Mouse (Mus musculus) stomach, embryonic 14.5 days (tissue): ENCODE results near the gene Abo. TPM values are rescaled to one million over a fixed set of nuclear protein-coding genes. Genes with fewer than 3 reads are reported as not detected.

Experiments
- ATAC-seq: fragments of 200-750 bp; cut with Nextera tagmentation; 2 replicates; pipeline ENCODE4 v1.8.0; 2017; ENCODE audit warnings: low read depth, moderate TSS enrichment; ENCODE audit not compliant: insufficient number of reproducible peaks, insufficient read depth, low FRiP score
- H3K27ac ChIP-seq: fragments of 300-500 bp; sonication (generic); 2 replicates; pipeline ENCODE4 v1.5.1; 2014; ENCODE audit warnings: mild to moderate bottlenecking, low read length, moderate library complexity, mixed read lengths
- H3K27me3 ChIP-seq: fragments of 300-500 bp; sonication (generic); 2 replicates; pipeline ENCODE4 v1.6.1; 2014; ENCODE audit warnings: low read length, control low read depth, mixed read lengths; ENCODE audit not compliant: control insufficient read depth, insufficient read depth
- H3K36me3 ChIP-seq: fragments of 300-500 bp; sonication (generic); 2 replicates; pipeline ENCODE4 v1.6.1; 2014; ENCODE audit warnings: mild to moderate bottlenecking, control low read depth, low read length, moderate library complexity, mixed read lengths; ENCODE audit not compliant: control insufficient read depth, insufficient read depth
- H3K4me1 ChIP-seq: fragments of 300-500 bp; sonication (generic); 2 replicates; pipeline ENCODE4 v1.6.1; 2014; ENCODE audit warnings: low read length, control low read depth, mixed read lengths; ENCODE audit not compliant: control insufficient read depth, insufficient read depth
- H3K4me2 ChIP-seq: fragments of 300-500 bp; sonication (generic); replicated peaks from 2 replicates; pipeline ENCODE4 v1.6.1; 2014; ENCODE audit warnings: low read depth, low read length, control low read depth
- H3K4me3 ChIP-seq: fragments of 300-500 bp; sonication (generic); 2 replicates; pipeline ENCODE4 v1.5.1; 2014; ENCODE audit warnings: low read depth, low read length, control low read depth
- H3K9ac ChIP-seq: fragments of 300-500 bp; sonication (generic); replicated peaks from 2 replicates; pipeline ENCODE4 v1.6.1; 2014; ENCODE audit warnings: low read depth, mild to moderate bottlenecking, control low read depth, low read length, moderate library complexity, mixed read lengths
- H3K9me3 ChIP-seq: fragments of 300-500 bp; sonication (generic); 2 replicates; pipeline ENCODE4 v1.6.1; 2016; ENCODE audit warnings: low read depth, low read length, control low read depth; ENCODE audit not compliant: control insufficient read depth
- WGBS: fragments of 180-500 bp; shearing (Covaris S2); extraction: QIAGEN DNeasy Blood & Tissue Kit; methylation state at CpG from one replicate; pipeline ENCODE4 v1.1.7; 2014; 5-methylcytosine and 5-hydroxymethylcytosine counted together
- polyA plus RNA-seq: library from polyadenylated mRNA; unstranded; fragments of >200 nt; fragmentation: Nextera tagmentation; extraction: Ambion mirVana; gene quantifications from 2 replicates; pipeline ENCODE4 v1.2.1, GENCODE M21; 2014

Abo gene
- polyA plus RNA-seq, 1 experiment from 2014 or later: not detected

- no peak for ATAC-seq
- Histone ChIP-seq H3K36me3 (peaks cover 52% of the 10 kb centered on the region), H3K27me3 (no peaks in the 10 kb centered on the region), H3K4me2 (peak overlapping the region; percentile 79), H3K27ac (no peak overlapping the region), H3K4me3 (peak overlapping the region; percentile 80), H3K9me3 (no peaks in the 10 kb centered on the region), H3K4me1 (peaks cover 24% of the 10 kb centered on the region), H3K9ac (peak overlapping the region; percentile 96)
- 73% methylated on average over 18 of the region's 18 CpGs for WGBS
Measured at GRCm38 (mm10) chr2:26908710-26909386, 44.1 kb upstream of the Abo start.

- Histone ChIP-seq H3K27me3 (no peaks in the 10 kb centered on the region), H3K9me3 (no peaks in the 10 kb centered on the region), H3K36me3 (peaks cover 35% of the 10 kb centered on the region), H3K4me1 (peaks cover 23% of the 10 kb centered on the region), H3K9ac (no peak overlapping the region), H3K4me2 (no peak overlapping the region), H3K27ac (no peak overlapping the region), H3K4me3 (no peak overlapping the region)
- no peak for ATAC-seq
- 48% methylated on average over 4 of the region's 4 CpGs for WGBS
Measured at GRCm38 (mm10) chr2:26907109-26907508, 42.3 kb upstream of the Abo start.

- H3K4me3 ChIP-seq: no peak overlapping the region
- peaks cover 28% of the 10 kb centered on the region for H3K36me3 ChIP-seq
- H3K4me1 ChIP-seq: peaks cover 24% of the 10 kb centered on the region
- ATAC-seq: no peak
- no peak overlapping the region for H3K4me2 ChIP-seq
- H3K9me3 ChIP-seq: no peaks in the 10 kb centered on the region
- H3K27me3 ChIP-seq: no peaks in the 10 kb centered on the region
- H3K9ac ChIP-seq: no peak overlapping the region
- WGBS: 97% methylated on average over 3 of the region's 3 CpGs
- H3K27ac ChIP-seq: no peak overlapping the region
Measured at GRCm38 (mm10) chr2:26906431-26906830, 41.7 kb upstream of the Abo start.

- Histone ChIP-seq H3K4me2 (no peak overlapping the region), H3K27ac (no peak overlapping the region), H3K4me3 (no peak overlapping the region), H3K27me3 (no peaks in the 10 kb centered on the region), H3K9me3 (no peaks in the 10 kb centered on the region), H3K36me3 (peaks cover 27% of the 10 kb centered on the region), H3K4me1 (peaks cover 24% of the 10 kb centered on the region), H3K9ac (no peak overlapping the region)
- 82% methylated on average over 2 of the region's 2 CpGs for WGBS
- ATAC-seq: no peak
Measured at GRCm38 (mm10) chr2:26905936-26906335, 41.2 kb upstream of the Abo start.

GRCm38 (mm10) chr2:26903311-26903710 is 38.5 kb upstream of the Abo start:
- Histone ChIP-seq H3K9me3 (no peaks in the 10 kb centered on the region), H3K4me2 (peak overlapping the region; percentile 78), H3K4me1 (peaks cover 14% of the 10 kb centered on the region), H3K4me3 (peak overlapping the region; percentile 75), H3K9ac (peak overlapping the region; percentile 66), H3K27me3 (no peaks in the 10 kb centered on the region), H3K27ac (peak overlapping the region; percentile 90), H3K36me3 (peaks cover 44% of the 10 kb centered on the region)
- 11% methylated on average over 7 of the region's 7 CpGs for WGBS
- ATAC-seq: no peak

GRCm38 (mm10) chr2:26902467-26903220 is 37.9 kb upstream of the Abo start, which contains the start of gene Surf6:
TSS of gene Surf6 (minus strand) at chr2:26902879.
- H3K4me3 ChIP-seq: peak within 1 kb of the TSS; percentile 75
- peak within 1 kb of the TSS; percentile 66 for H3K9ac ChIP-seq
- H3K36me3 ChIP-seq: peaks cover 47% of the 10 kb centered on the region
- peak; percentile 95 for ATAC-seq
- peak within 1 kb of the TSS; percentile 90 for H3K27ac ChIP-seq
- no peaks in the 10 kb centered on the region for H3K27me3 ChIP-seq
- H3K4me1 ChIP-seq: peaks cover 14% of the 10 kb centered on the region
- no peaks in the 10 kb centered on the region for H3K9me3 ChIP-seq
- under 1% methylated on average over 41 of the region's 41 CpGs for WGBS
- peak within 1 kb of the TSS; percentile 78 for H3K4me2 ChIP-seq

GRCm38 (mm10) chr2:26901834-26902400 is 37.1 kb upstream of the Abo start:
- 8% methylated on average over 7 of the region's 7 CpGs for WGBS
- ATAC-seq: no peak
- peak overlapping the region; percentile 66 for H3K9ac ChIP-seq
- no peak overlapping the region for H3K27ac ChIP-seq
- H3K27me3 ChIP-seq: no peaks in the 10 kb centered on the region
- no peaks in the 10 kb centered on the region for H3K9me3 ChIP-seq
- H3K36me3 ChIP-seq: peaks cover 50% of the 10 kb centered on the region
- peak overlapping the region; percentile 78 for H3K4me2 ChIP-seq
- H3K4me3 ChIP-seq: peak overlapping the region; percentile 75
- peaks cover 14% of the 10 kb centered on the region for H3K4me1 ChIP-seq

- Histone ChIP-seq H3K4me3 (no peak overlapping the region), H3K27me3 (no peaks in the 10 kb centered on the region), H3K9me3 (no peaks in the 10 kb centered on the region), H3K36me3 (peaks cover 43% of the 10 kb centered on the region), H3K4me1 (peaks cover 14% of the 10 kb centered on the region), H3K9ac (no peak overlapping the region), H3K27ac (no peak overlapping the region), H3K4me2 (no peak overlapping the region)
- ATAC-seq: no peak
- WGBS: 69% methylated on average over 1 of the region's 1 CpGs
Measured at GRCm38 (mm10) chr2:26900731-26901130, 36.0 kb upstream of the Abo start.
